Mouse (Mus musculus) forebrain, embryonic 12.5 days (tissue): ENCODE data around the gene Trappc6b. TPM values are rescaled to one million over a fixed set of nuclear protein-coding genes. Genes with fewer than 3 reads are reported as not detected.

Source experiments
- ATAC-seq: fragments of 200-750 bp; cut with Nextera tagmentation; 2 replicates; pipeline ENCODE4 v1.8.0; 2017; ENCODE audit warnings: moderate TSS enrichment; ENCODE audit not compliant: low FRiP score
- H3K27ac ChIP-seq: fragments of 300-500 bp; sonication (generic); 2 replicates; pipeline ENCODE4 v1.5.1; 2016; ENCODE audit warnings: mild to moderate bottlenecking
- H3K27me3 ChIP-seq: fragments of 300-500 bp; sonication (generic); 2 replicates; pipeline ENCODE4 v1.6.1; 2016; ENCODE audit warnings: mild to moderate bottlenecking
- H3K36me3 ChIP-seq: fragments of 300-500 bp; sonication (generic); replicated peaks from 2 replicates; pipeline ENCODE4 v1.6.1; 2016; ENCODE audit warnings: mild to moderate bottlenecking
- H3K4me1 ChIP-seq: fragments of 300-500 bp; sonication (generic); 2 replicates; pipeline ENCODE4 v1.6.1; 2016
- H3K4me2 ChIP-seq: fragments of 300-500 bp; sonication (generic); 2 replicates; pipeline ENCODE4 v1.6.1; 2016; ENCODE audit warnings: mild to moderate bottlenecking, moderate library complexity
- H3K4me3 ChIP-seq: fragments of 300-500 bp; sonication (generic); replicated peaks from 2 replicates; pipeline ENCODE4 v1.5.1; 2016; ENCODE audit warnings: mild to moderate bottlenecking
- H3K9ac ChIP-seq: fragments of 300-500 bp; sonication (generic); 2 replicates; pipeline ENCODE4 v1.6.1; 2016; ENCODE audit warnings: mild to moderate bottlenecking
- H3K9me3 ChIP-seq: fragments of 300-500 bp; sonication (generic); 2 replicates; pipeline ENCODE4 v1.6.1; 2016
- WGBS: fragments of 180-500 bp; shearing (Covaris S2); methylation state at CpG from one replicate; pipeline ENCODE4 v1.1.7; 2016; 5-methylcytosine and 5-hydroxymethylcytosine counted together
- polyA plus RNA-seq: library from polyadenylated mRNA; unstranded; fragments of >200 nt; fragmentation: Nextera tagmentation; extraction: Ambion mirVana; gene quantifications from 2 replicates; pipeline ENCODE4 v1.2.1, GENCODE M21; 2016

Trappc6b gene
- polyA plus RNA-seq, 1 experiment from 2014 or later: 106 TPM

- H3K36me3 ChIP-seq: peaks cover under 1% of the 10 kb centered on the region; the same call in 1 of the 2 replicates
- peaks cover 15% of the 10 kb centered on the region for H3K4me1 ChIP-seq
- peak within 1 kb of the TSS; percentile 87 for H3K27ac ChIP-seq
- peak within 1 kb of the TSS; percentile 77 for H3K4me3 ChIP-seq
- H3K9me3 ChIP-seq: no peaks in the 10 kb centered on the region
- peak; percentile 96 for ATAC-seq
- peak within 1 kb of the TSS; percentile 77 for H3K9ac ChIP-seq
- H3K4me2 ChIP-seq: peak within 1 kb of the TSS; percentile 79
- under 1% methylated on average over 48 of the region's 48 CpGs for WGBS
- H3K27me3 ChIP-seq: no peaks in the 10 kb centered on the region
Measured at GRCm38 (mm10) chr12:59011844-59012709, 49.2 kb downstream of the Trappc6b start, which contains the start of gene Sec23a. Sec23a (minus strand) TSS chr12:59012017.

- H3K4me2 ChIP-seq: peak overlapping the region; percentile 79
- no peaks in the 10 kb centered on the region for H3K9me3 ChIP-seq
- peaks cover 7% of the 10 kb centered on the region for H3K36me3 ChIP-seq
- H3K4me3 ChIP-seq: peak overlapping the region; percentile 77
- peak overlapping the region; percentile 87 for H3K27ac ChIP-seq
- peaks cover 15% of the 10 kb centered on the region for H3K4me1 ChIP-seq
- WGBS: 1% methylated on average over 25 of the region's 25 CpGs
- peak overlapping the region; percentile 77 for H3K9ac ChIP-seq
- H3K27me3 ChIP-seq: no peaks in the 10 kb centered on the region
- ATAC-seq: no peak; the same call in 1 of the 2 replicates
Measured at GRCm38 (mm10) chr12:59011275-59011843, 49.9 kb downstream of the Trappc6b start.

GRCm38 (mm10) chr12:59010482-59010881 lies 50.8 kb downstream of the Trappc6b start:
- WGBS: 76% methylated on average over 2 of the region's 2 CpGs
- H3K36me3 ChIP-seq: peaks cover 15% of the 10 kb centered on the region
- no peak overlapping the region for H3K9ac ChIP-seq
- H3K27ac ChIP-seq: no peak overlapping the region
- H3K4me1 ChIP-seq: peaks cover 15% of the 10 kb centered on the region
- peak overlapping the region; percentile 77 for H3K4me3 ChIP-seq
- no peak for ATAC-seq
- H3K4me2 ChIP-seq: peak overlapping the region; percentile 79
- no peaks in the 10 kb centered on the region for H3K27me3 ChIP-seq
- H3K9me3 ChIP-seq: no peaks in the 10 kb centered on the region

Other genes with a start within 250 kb of the Trappc6b start
- 90.2 and 96.0 TPM in 2 replicates for gene Sec23a, start 49.5 kb downstream of the Trappc6b start, polyA plus RNA-seq
- gene Gemin2, start 48.1 kb downstream of the Trappc6b start, polyA plus RNA-seq: 26.3 and 26.5 TPM in 2 replicates
- gene Pnn, start 5.4 kb upstream of the Trappc6b start, polyA plus RNA-seq: 130 and 134 TPM in 2 replicates
- 49.1 and 52.2 TPM in 2 replicates for gene Mia2, start 34.3 kb upstream of the Trappc6b start, polyA plus RNA-seq
- 9.1 and 10.0 TPM in 2 replicates for gene Fbxo33, start 158.3 kb upstream of the Trappc6b start, polyA plus RNA-seq